8 mouse cellular contexts compared by ENCODE assay signal in genomic region chr16:84817423-84817822, GRCm38 (mm10). TPM values are rescaled to one million over a fixed set of nuclear protein-coding genes. Genes with fewer than 3 reads are reported as not detected.
A peak's percentile ranks its signal among the peaks of the same experiment; 100 is the strongest.
DNase-seq lines count a peak whose midpoint lies in the region; ATAC-seq and TF ChIP-seq lines count a peak whose summit lies in the region.

No protein-coding gene starts in this region.

- DNase-seq in left cerebral cortex, adult 2 months (ENCODE audit: extremely low spot score in 1 of 2, low spot score in 2 of 2) = no peak
- no peak for DNase-seq in left cerebral cortex, adult 8-10 months (ENCODE audit: low spot score in 2 of 2)
- peak; percentile 51 for DNase-seq in MEL (ENCODE audit: low read depth, low spot score)
- peak; percentile 73 for DNase-seq in embryo, embryonic 10 days (ENCODE audit: low spot score)
- peak; percentile 74 for DNase-seq in hindbrain, postnatal 0 days (ENCODE audit: low spot score)
- peak; percentile 15 for DNase-seq in thymus, postnatal 25 days
- no peak for DNase-seq in gastrocnemius, adult 18-20 months (ENCODE audit: low spot score)

- H3K36me3 ChIP-seq in MEL (ENCODE audit: control insufficient read depth in 1 of 2, insufficient read depth in 2 of 2, low read length in 2 of 2) = no peaks in the 10 kb centered on the region
- H3K36me3 ChIP-seq in hindbrain, postnatal 0 days (ENCODE audit: insufficient read depth, low read length) = no peaks in the 10 kb centered on the region; the same call in 1 of the 2 replicates

- ATAC-seq in hindbrain, postnatal 0 days = peak; percentile 75
- peak; percentile 72 for ATAC-seq in megakaryocyte-erythroid progenitor cell, adult 5-6 weeks (replicated peaks; ENCODE audit: low FRiP score, low TSS enrichment, poor library complexity, severe bottlenecking)

- 33% methylated on average over 7 of the region's 7 CpGs for WGBS in hindbrain, postnatal 0 days

- no peak overlapping the region for H3K4me2 ChIP-seq in hindbrain, postnatal 0 days (ENCODE audit: low read depth, low read length)

- TF ChIP-seq POLR2A in MEL (IDR thresholded peaks at IDR 0.05; ENCODE audit: control insufficient read depth in 1 of 2, insufficient read depth in 1 of 2, low read depth in 1 of 2, low read length in 2 of 2, poor library complexity in 1 of 2) = no peak

- peak; percentile 26 for TF ChIP-seq RAD21 in MEL (IDR thresholded peaks at IDR 0.05; ENCODE audit: low read depth, low read length)

- intact Hi-C loops in left cerebral cortex, adult 2 months (cut with DNase I) = loop anchor here (1.0 to 2.0 kb wide), 2 partner anchors 43 to 82 kb away; partner anchors contain the start of genes Jam2 and Mrpl39

- peak; percentile 85 for TF ChIP-seq CTCF in left cerebral cortex, adult 2 months (IDR thresholded peaks at IDR 0.05)
- peak; percentile 10 to 64 (median 58); a peak in 5 of 6 replicates for TF ChIP-seq CTCF in MEL (IDR thresholded peaks at IDR 0.05 in 2 of 3, conservative IDR thresholded peaks at IDR 0.05 in 1 of 3; ENCODE audit: control insufficient read depth in 1 of 3, insufficient read depth in 1 of 3, low read depth in 2 of 3, low read length in 3 of 3, poor library complexity in 1 of 3, severe bottlenecking in 1 of 3)
- TF ChIP-seq CTCF in hindbrain, postnatal 0 days (IDR thresholded peaks at IDR 0.05; ENCODE audit: low read depth) = peak; percentile 79

- H3K4me3 ChIP-seq in left cerebral cortex, adult 2 months = no peak overlapping the region
- no peak overlapping the region for H3K4me3 ChIP-seq in MEL (ENCODE audit: control insufficient read depth in 1 of 2, insufficient read depth in 1 of 2, low read depth in 2 of 2, low read length in 2 of 2)
- H3K4me3 ChIP-seq in hindbrain, postnatal 0 days (ENCODE audit: low read length) = no peak overlapping the region

- no peak overlapping the region for H3K9ac ChIP-seq in MEL (ENCODE audit: control insufficient read depth, low read depth, low read length, poor library complexity, severe bottlenecking)
- no peak overlapping the region for H3K9ac ChIP-seq in hindbrain, postnatal 0 days (replicated peaks; ENCODE audit: low read length)

- TF ChIP-seq EP300 in MEL (IDR thresholded peaks at IDR 0.05; ENCODE audit: low read depth in 1 of 2, low read length in 2 of 2) = no peak

- H3K27me3 ChIP-seq in MEL (ENCODE audit: control insufficient read depth in 1 of 2, insufficient read depth in 2 of 2, low read length in 2 of 2) = no peaks in the 10 kb centered on the region
- H3K27me3 ChIP-seq in hindbrain, postnatal 0 days (ENCODE audit: insufficient read depth, low read length) = no peaks in the 10 kb centered on the region

- no peaks in the 10 kb centered on the region for H3K79me2 ChIP-seq in MEL (ENCODE audit: control insufficient read depth, insufficient read depth, low read length, poor library complexity)

- H3K4me1 ChIP-seq in MEL (ENCODE audit: control insufficient read depth in 1 of 2, insufficient read depth in 2 of 2, low read length in 2 of 2) = no peaks in the 10 kb centered on the region
- no peaks in the 10 kb centered on the region for H3K4me1 ChIP-seq in hindbrain, postnatal 0 days (ENCODE audit: insufficient read depth, low read length)

- no peak overlapping the region for H3K27ac ChIP-seq in left cerebral cortex, adult 2 months
- no peak overlapping the region for H3K27ac ChIP-seq in MEL (ENCODE audit: control insufficient read depth, low read depth, low read length)
- no peak overlapping the region for H3K27ac ChIP-seq in hindbrain, postnatal 0 days

- no peaks in the 10 kb centered on the region for H3K9me3 ChIP-seq in MEL (replicated peaks; ENCODE audit: insufficient read depth, low read length)
- H3K9me3 ChIP-seq in hindbrain, postnatal 0 days (ENCODE audit: low read length) = no peaks in the 10 kb centered on the region

TF ChIP-seq in MEL, 35 proteins besides CTCF, POLR2A, EP300 and RAD21:
- TF ChIP-seq MXI1 (IDR thresholded peaks at IDR 0.05; ENCODE audit: low read depth, low read length) (no peak), ZC3H11A (IDR thresholded peaks at IDR 0.05; ENCODE audit: low read depth, low read length) (0 out of 2 replicates have a peak, but pooled peaks have one; percentile 9), POLR2AphosphoS2 (IDR thresholded peaks at IDR 0.05; ENCODE audit: low read length) (no peak), SMC3 (IDR thresholded peaks at IDR 0.05; ENCODE audit: low read depth, low read length) (peak; percentile 62)

RNA-seq across cellular contexts. Expression of gene Gabpa, which starts 17.3 kb away (rescaled TPM):
- total RNA-seq in left cerebral cortex, adult 2 months (2021) = 10 to 100 TPM; 18.2 to 22.2 TPM
- total RNA-seq in left cerebral cortex, adult 8-10 months (2022) = 10 to 100 TPM; 17.1 to 20.5 (median 19.1) TPM
- 29.2 and 34.7 TPM in 2 replicates for total RNA-seq in MEL (2012; rRNA removed)
- 10 to 100 TPM in 1 of 2 experiments, not detected in 1; 28.7 TPM for polyA plus RNA-seq in MEL (2012; ENCODE audit: insufficient read depth in 1 of 2, insufficient read length in 2 of 2, low read depth in 1 of 2, low replicate concordance in 2 of 2, missing spikeins in 1 of 2)
- 14.8 and 20.4 TPM in 2 replicates for total RNA-seq in hindbrain, postnatal 0 days (2014; rRNA removed)
- 10.6 and 11.8 TPM in 2 replicates for polyA plus RNA-seq in hindbrain, postnatal 0 days (2015; fragmentation: Nextera tagmentation; extraction: Ambion mirVana)
- 43.1 and 46.0 TPM in 2 replicates for total RNA-seq in megakaryocyte-erythroid progenitor cell, adult 5-6 weeks (2014; fragmentation: Nextera tagmentation)
- 85.5 and 95.2 TPM in 2 replicates for total RNA-seq in megakaryocyte-erythroid progenitor cell, adult 5-6 weeks (2017)
- total RNA-seq in gastrocnemius, adult 18-20 months (2021) = 10 to 100 TPM; 25.5 to 30.0 TPM

RNA-seq across cellular contexts. Expression of gene Atp5j, which starts 18.0 kb away (rescaled TPM):
- 100 to 1,000 TPM; 354 to 363 TPM for total RNA-seq in left cerebral cortex, adult 2 months (2021)
- total RNA-seq in left cerebral cortex, adult 8-10 months (2022) = 100 to 1,000 TPM; 299 to 394 (median 366) TPM
- total RNA-seq in MEL (2012; rRNA removed) = 178 and 191 TPM in 2 replicates
- polyA plus RNA-seq in MEL (2012; ENCODE audit: insufficient read depth in 1 of 2, insufficient read length in 2 of 2, low read depth in 1 of 2, low replicate concordance in 2 of 2, missing spikeins in 1 of 2) = 100 to 1,000 TPM in 1 of 2 experiments, not detected in 1; 240 TPM
- total RNA-seq in hindbrain, postnatal 0 days (2014; rRNA removed) = 127 and 151 TPM in 2 replicates
- polyA plus RNA-seq in hindbrain, postnatal 0 days (2015; fragmentation: Nextera tagmentation; extraction: Ambion mirVana) = 1,026 and 1,029 TPM in 2 replicates
- 546 and 609 TPM in 2 replicates for total RNA-seq in megakaryocyte-erythroid progenitor cell, adult 5-6 weeks (2014; fragmentation: Nextera tagmentation)
- total RNA-seq in megakaryocyte-erythroid progenitor cell, adult 5-6 weeks (2017) = 348 and 446 TPM in 2 replicates
- total RNA-seq in gastrocnemius, adult 18-20 months (2021) = 1,000 to 10,000 TPM; 1,092 to 1,176 TPM

RNA-seq across cellular contexts. Expression of gene Jam2, which starts 43.5 kb away (rescaled TPM):
- 10 to 100 TPM; 21.0 to 27.4 TPM for total RNA-seq in left cerebral cortex, adult 2 months (2021)
- 10 to 100 TPM; 23.0 to 27.8 (median 25.2) TPM for total RNA-seq in left cerebral cortex, adult 8-10 months (2022)
- total RNA-seq in MEL (2012; rRNA removed) = 0.03 and 0.04 TPM in 2 replicates
- polyA plus RNA-seq in MEL (2012; ENCODE audit: insufficient read depth in 1 of 2, insufficient read length in 2 of 2, low read depth in 1 of 2, low replicate concordance in 2 of 2, missing spikeins in 1 of 2) = under 1 TPM in 1 of 2 experiments, not detected in 1; 0.01 TPM
- 31.2 and 34.8 TPM in 2 replicates for total RNA-seq in hindbrain, postnatal 0 days (2014; rRNA removed)
- polyA plus RNA-seq in hindbrain, postnatal 0 days (2015; fragmentation: Nextera tagmentation; extraction: Ambion mirVana) = 28.7 and 33.2 TPM in 2 replicates
- total RNA-seq in megakaryocyte-erythroid progenitor cell, adult 5-6 weeks (2014; fragmentation: Nextera tagmentation) = not detected in 2 replicates
- total RNA-seq in megakaryocyte-erythroid progenitor cell, adult 5-6 weeks (2017) = 0.09 TPM in 1 of 2 replicates, not detected in the other
- 10 to 100 TPM; 12.2 to 19.0 TPM for total RNA-seq in gastrocnemius, adult 18-20 months (2021)

Comparison
In these comparisons a context has a peak if more than half of its experiments do, and no peak if none do; other contexts are left out.
1. DNase-seq: peak in MEL (single experiment), embryo, embryonic 10 days (single experiment), hindbrain, postnatal 0 days (single experiment) and thymus, postnatal 25 days (single experiment); none in left cerebral cortex, adult 2 months (0 of 2), left cerebral cortex, adult 8-10 months (0 of 2) and gastrocnemius, adult 18-20 months (single experiment).
2. RNA of gene Jam2, which starts 43.5 kb away (total RNA-seq): 31.2 to 34.8 TPM in hindbrain, postnatal 0 days, 21.0 to 27.4 TPM in left cerebral cortex, adult 2 months, 23.0 to 27.8 TPM in left cerebral cortex, adult 8-10 months and 12.2 to 19.0 TPM in gastrocnemius, adult 18-20 months; 0.09 TPM in megakaryocyte-erythroid progenitor cell, adult 5-6 weeks and 0.03 to 0.04 TPM in MEL; every median in the first group is over 10 times any median in the second.
3. Peak in every context shown above with its lines, with median percentiles within 50 percentile points of each other: CTCF ChIP-seq.